Mouse (Mus musculus) heart, embryonic 16.5 days (tissue): ENCODE measurements around the gene Necab3. TPM values are rescaled to one million over a fixed set of nuclear protein-coding genes. Genes with fewer than 3 reads are reported as not detected.

ENCODE experiments used
- ATAC-seq: fragments of 200-750 bp; cut with Nextera tagmentation; replicated peaks from 2 replicates; pipeline ENCODE4 v1.8.0; 2017; ENCODE audit warnings: moderate number of reproducible peaks; ENCODE audit not compliant: insufficient read depth, low FRiP score; ENCODE audit errors: extremely low read depth
- H3K27ac ChIP-seq: fragments of 300-500 bp; sonication (generic); 2 replicates; pipeline ENCODE4 v1.5.1; 2014; ENCODE audit warnings: mild to moderate bottlenecking, low read length, control low read depth, moderate library complexity
- H3K27me3 ChIP-seq: fragments of 300-500 bp; sonication (generic); 2 replicates; pipeline ENCODE4 v1.6.1; 2014; ENCODE audit warnings: low read length, mixed read lengths; ENCODE audit not compliant: control insufficient read depth, insufficient read depth
- H3K36me3 ChIP-seq: fragments of 300-500 bp; sonication (generic); 2 replicates; pipeline ENCODE4 v1.6.1; 2014; ENCODE audit not compliant: control insufficient read depth, insufficient read depth
- H3K4me1 ChIP-seq: fragments of 300-500 bp; sonication (generic); 2 replicates; pipeline ENCODE4 v1.6.1; 2014; ENCODE audit warnings: low read length, mixed read lengths; ENCODE audit not compliant: control insufficient read depth, insufficient read depth
- H3K4me2 ChIP-seq: fragments of 300-500 bp; sonication (generic); 2 replicates; pipeline ENCODE4 v1.6.1; 2014; ENCODE audit warnings: low read depth, mild to moderate bottlenecking, control low read depth, low read length
- H3K4me3 ChIP-seq: fragments of 300-500 bp; sonication (generic); 2 replicates; pipeline ENCODE4 v1.5.1; 2014; ENCODE audit warnings: mild to moderate bottlenecking, control low read depth, low read length
- H3K9ac ChIP-seq: fragments of 300-500 bp; sonication (generic); 2 replicates; pipeline ENCODE4 v1.6.1; 2014; ENCODE audit warnings: low read length, control low read depth
- H3K9me3 ChIP-seq: fragments of 300-500 bp; sonication (generic); replicated peaks from 2 replicates; pipeline ENCODE4 v1.6.1; 2016; ENCODE audit warnings: low read length; ENCODE audit not compliant: control insufficient read depth
- WGBS: fragments of 180-500 bp; shearing (Covaris S2); extraction: QIAGEN DNeasy Blood & Tissue Kit; methylation state at CpG from one replicate; pipeline ENCODE4 v1.1.7; 2014; 5-methylcytosine and 5-hydroxymethylcytosine counted together
- polyA plus RNA-seq: library from polyadenylated mRNA; unstranded; fragments of >200 nt; fragmentation: Nextera tagmentation; extraction: Ambion mirVana; gene quantifications from 2 replicates; pipeline ENCODE4 v1.2.1, GENCODE M21; 2015

Necab3 gene
- polyA plus RNA-seq, 1 experiment from 2014 or later = 2.8 TPM

DNA sequence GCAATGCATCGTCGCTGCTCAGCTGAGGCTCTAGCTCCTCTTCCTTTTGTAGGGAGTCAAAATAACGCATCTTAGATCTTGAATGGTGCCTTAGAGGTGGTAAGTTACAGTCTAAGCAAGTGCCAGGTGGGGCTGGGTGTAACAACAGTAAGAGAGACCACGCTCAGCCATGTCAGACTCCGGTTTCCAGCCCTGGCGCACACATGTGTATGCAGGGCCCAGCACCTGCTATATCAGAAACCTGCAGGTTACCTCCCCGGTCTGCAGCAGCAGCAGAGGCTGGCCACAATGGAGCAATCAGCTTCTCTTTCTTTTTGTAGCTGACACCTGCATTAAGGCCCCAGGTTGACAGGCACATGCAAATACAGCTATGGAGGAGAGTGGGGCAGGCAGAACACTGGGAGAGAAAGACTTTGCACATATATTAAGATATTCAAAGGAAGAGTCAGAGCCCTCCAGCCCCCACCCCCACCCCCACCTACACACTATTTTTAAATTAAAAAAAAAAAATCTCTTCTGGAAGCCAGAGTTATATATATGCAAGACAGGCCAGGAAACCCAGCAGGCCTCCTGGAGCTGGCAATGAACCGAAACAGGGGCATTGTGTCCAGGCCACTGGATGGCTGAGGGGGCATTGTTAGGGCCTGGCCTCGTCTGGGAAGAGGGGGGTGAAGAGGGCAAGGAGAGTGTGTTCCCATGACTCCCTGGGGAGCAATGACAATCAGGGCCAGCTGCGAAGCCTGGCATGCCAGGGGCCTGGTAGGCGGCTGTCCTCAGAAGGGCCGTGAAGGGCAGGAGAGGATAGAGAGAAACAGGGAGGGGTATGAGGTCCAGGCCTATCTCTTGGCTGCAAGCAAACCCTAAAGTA is 18.4 kb upstream of the Necab3 start:
- 0 out of 2 replicates have a peak, but pooled peaks cover 4% of the 10 kb centered on the region for H3K4me1 ChIP-seq

GRCm38 (mm10) chr2:154574271-154574670 is 15.6 kb upstream of the Necab3 start:
- no peaks in the 10 kb centered on the region for H3K27me3 ChIP-seq
- H3K4me3 ChIP-seq = no peak overlapping the region
- H3K9me3 ChIP-seq = no peaks in the 10 kb centered on the region
- no peak overlapping the region for H3K4me2 ChIP-seq
- no peak overlapping the region for H3K27ac ChIP-seq
- H3K4me1 ChIP-seq = peaks cover 11% of the 10 kb centered on the region
- H3K36me3 ChIP-seq = no peaks in the 10 kb centered on the region
- H3K9ac ChIP-seq = no peak overlapping the region
- ATAC-seq = no peak
- WGBS = 75% methylated on average over 7 of the region's 7 CpGs

More for the DNA sequence above, 18.4 kb upstream of the Necab3 start:
- Histone ChIP-seq H3K9me3 (no peaks in the 10 kb centered on the region), H3K9ac (peak overlapping the region; percentile 43; the same call in 1 of the 2 replicates), H3K36me3 (no peaks in the 10 kb centered on the region), H3K4me3 (no peak overlapping the region), H3K4me2 (no peak overlapping the region), H3K27ac (0 out of 2 replicates have a peak overlapping the region, but pooled peaks have one; percentile 24), H3K27me3 (no peaks in the 10 kb centered on the region)
- 52% methylated on average over 12 of the region's 12 CpGs for WGBS
- ATAC-seq = peak; percentile 46; the same call in 1 of the 2 replicates

- H3K36me3 ChIP-seq = no peaks in the 10 kb centered on the region
These were observed 14.3 kb upstream of the Necab3 start for GRCm38 (mm10) chr2:154572996-154573395.

DNA sequence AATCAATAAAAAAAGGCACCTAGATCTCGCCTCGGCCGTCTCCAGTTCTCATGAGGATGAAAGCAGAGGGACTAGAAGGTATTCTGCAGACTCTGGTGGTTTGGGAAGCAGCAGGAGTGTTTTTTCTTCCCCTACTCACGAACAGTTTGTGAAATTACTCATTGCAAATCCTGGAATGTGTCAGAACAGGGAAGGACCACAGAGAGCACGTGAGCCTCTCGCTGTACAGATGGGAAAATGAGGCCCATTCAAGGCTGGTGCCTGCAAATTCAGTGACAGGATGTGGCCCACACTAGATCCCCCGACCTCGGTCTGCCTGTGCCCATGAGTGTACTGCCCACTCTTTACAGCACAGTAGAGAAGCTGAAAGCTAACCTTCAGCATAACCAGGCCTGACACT is 13.3 kb upstream of the Necab3 start:
- Histone ChIP-seq H3K36me3 (no peaks in the 10 kb centered on the region), H3K4me3 (no peak overlapping the region), H3K27me3 (no peaks in the 10 kb centered on the region), H3K9me3 (no peaks in the 10 kb centered on the region), H3K9ac (no peak overlapping the region), H3K27ac (no peak overlapping the region), H3K4me2 (no peak overlapping the region), H3K4me1 (peaks cover 25% of the 10 kb centered on the region)
- ATAC-seq = no peak
- 72% methylated on average over 8 of the region's 8 CpGs for WGBS

More at GRCm38 (mm10) chr2:154572996-154573395, 14.3 kb upstream of the Necab3 start:
- H3K4me1 ChIP-seq = peaks cover 22% of the 10 kb centered on the region
- no peaks in the 10 kb centered on the region for H3K9me3 ChIP-seq
- no peak for ATAC-seq
- no peak overlapping the region for H3K9ac ChIP-seq
- no peak overlapping the region for H3K27ac ChIP-seq
- H3K4me2 ChIP-seq = no peak overlapping the region
- no peaks in the 10 kb centered on the region for H3K27me3 ChIP-seq
- H3K4me3 ChIP-seq = no peak overlapping the region
- WGBS = 81% methylated on average over 3 of the region's 3 CpGs

GRCm38 (mm10) chr2:154571266-154571665 is 12.6 kb upstream of the Necab3 start:
- 76% methylated on average over 4 of the region's 4 CpGs for WGBS
- H3K4me2 ChIP-seq = no peak overlapping the region
- H3K9me3 ChIP-seq = no peaks in the 10 kb centered on the region
- H3K36me3 ChIP-seq = no peaks in the 10 kb centered on the region
- peaks cover 25% of the 10 kb centered on the region for H3K4me1 ChIP-seq
- no peak overlapping the region for H3K4me3 ChIP-seq
- no peaks in the 10 kb centered on the region for H3K27me3 ChIP-seq
- H3K9ac ChIP-seq = no peak overlapping the region
- H3K27ac ChIP-seq = no peak overlapping the region
- ATAC-seq = no peak

DNA sequence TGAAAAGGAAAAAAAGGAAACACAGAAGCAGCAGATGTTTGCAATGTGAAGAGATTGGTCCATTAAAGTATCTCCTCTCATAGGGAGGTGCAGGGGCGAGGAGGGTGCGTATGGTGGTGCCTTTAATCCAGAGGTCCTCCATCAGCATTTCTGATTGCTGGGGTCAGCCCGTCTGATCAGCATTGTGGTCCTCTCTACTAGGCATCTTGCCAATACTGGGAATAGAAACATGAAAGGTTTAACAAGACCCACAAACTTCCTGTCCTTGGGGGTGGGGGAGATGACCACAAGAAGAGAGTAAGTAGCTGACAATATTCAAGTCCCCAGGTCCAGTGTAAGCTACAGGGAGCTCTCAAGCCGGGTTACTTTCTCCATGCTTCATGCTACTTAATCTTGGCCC is 12.0 kb upstream of the Necab3 start:
- Histone ChIP-seq H3K4me3 (no peak overlapping the region), H3K9ac (no peak overlapping the region; the same call in 1 of the 2 replicates), H3K4me1 (peaks cover 25% of the 10 kb centered on the region), H3K27ac (peak overlapping the region; percentile 76), H3K9me3 (no peaks in the 10 kb centered on the region), H3K4me2 (peak overlapping the region; percentile 84), H3K36me3 (no peaks in the 10 kb centered on the region), H3K27me3 (no peaks in the 10 kb centered on the region)
- 60% methylated on average over 4 of the region's 4 CpGs for WGBS
- ATAC-seq = no peak

- peak; percentile 96 for ATAC-seq
- Histone ChIP-seq H3K9me3 (no peaks in the 10 kb centered on the region), H3K27ac (peak within 1 kb of the TSS; percentile 76), H3K9ac (peak within 1 kb of the TSS; percentile 79), H3K4me1 (peaks cover 25% of the 10 kb centered on the region), H3K4me2 (peak within 1 kb of the TSS; percentile 84), H3K4me3 (peak within 1 kb of the TSS; percentile 77), H3K27me3 (no peaks in the 10 kb centered on the region), H3K36me3 (no peaks in the 10 kb centered on the region)
- under 1% methylated on average over 44 of the region's 44 CpGs for WGBS
These were observed 11.2 kb upstream of the Necab3 start, which contains the start of gene E2f1 for GRCm38 (mm10) chr2:154569836-154570286. Gene E2f1, minus strand, starts transcription at chr2:154569892.

DNA sequence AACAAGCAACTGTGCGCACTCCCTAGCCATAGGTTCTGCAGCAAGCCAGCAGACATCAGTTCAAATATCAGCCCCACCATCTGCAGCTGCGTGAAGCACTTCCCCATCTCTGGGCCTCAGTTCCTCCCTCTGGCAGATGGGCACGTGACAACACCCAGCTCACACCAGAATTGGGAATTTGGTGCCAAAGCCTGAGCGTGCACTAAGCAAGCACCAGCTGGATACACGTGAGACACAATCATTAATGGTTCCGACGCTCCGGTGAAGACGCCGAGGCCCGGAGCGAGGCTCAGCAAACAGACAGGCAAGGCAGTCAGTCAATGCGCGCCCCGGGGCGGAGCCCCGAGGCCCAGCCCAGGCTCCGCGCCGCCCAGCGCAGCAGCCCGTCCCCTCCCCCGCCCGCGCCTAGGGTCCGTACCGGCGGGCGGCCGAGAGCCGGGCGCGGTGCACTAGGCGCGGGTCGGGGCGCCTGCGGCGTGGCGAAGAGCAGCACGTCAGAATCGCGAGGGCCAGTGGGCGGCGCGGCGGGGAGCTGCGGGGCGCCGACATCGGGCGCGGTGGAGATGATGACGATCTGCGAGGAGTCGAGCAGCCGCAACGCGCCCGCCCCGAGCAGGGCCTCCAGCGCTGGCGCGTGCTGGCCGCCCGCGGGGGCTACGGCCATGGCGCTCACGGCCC is 10.5 kb upstream of the Necab3 start:
- H3K9me3 ChIP-seq = no peaks in the 10 kb centered on the region
- ATAC-seq = peak; percentile 80
- H3K4me2 ChIP-seq = peak overlapping the region; percentile 81
- H3K4me1 ChIP-seq = peaks cover 25% of the 10 kb centered on the region
- peak overlapping the region; percentile 77 for H3K4me3 ChIP-seq
- H3K27ac ChIP-seq = peak overlapping the region; percentile 70
- no peaks in the 10 kb centered on the region for H3K27me3 ChIP-seq
- WGBS = 1% methylated on average over 70 of the region's 70 CpGs
- no peaks in the 10 kb centered on the region for H3K36me3 ChIP-seq
- H3K9ac ChIP-seq = peak overlapping the region; percentile 79
